Mouse (Mus musculus) midbrain, embryonic 13.5 days (tissue): ENCODE data around the gene Itgb2. TPM values are rescaled to one million over a fixed set of nuclear protein-coding genes. Genes with fewer than 3 reads are reported as not detected.

ENCODE experiments used
- ATAC-seq: fragments of 200-750 bp; cut with Nextera tagmentation; 2 replicates; pipeline ENCODE4 v1.8.0; 2017; ENCODE audit warnings: mild to moderate bottlenecking, moderate TSS enrichment, moderate library complexity
- H3K27ac ChIP-seq: fragments of 300-500 bp; sonication (generic); 2 replicates; pipeline ENCODE4 v1.5.1; 2015; ENCODE audit warnings: inconsistent platforms, mild to moderate bottlenecking, moderate library complexity
- H3K27me3 ChIP-seq: fragments of 300-500 bp; sonication (generic); 2 replicates; pipeline ENCODE4 v1.6.1; 2015; ENCODE audit warnings: mild to moderate bottlenecking, inconsistent platforms
- H3K36me3 ChIP-seq: fragments of 300-500 bp; sonication (generic); 2 replicates; pipeline ENCODE4 v1.6.1; 2015; ENCODE audit warnings: mild to moderate bottlenecking, inconsistent platforms
- H3K4me1 ChIP-seq: fragments of 300-500 bp; sonication (generic); replicated peaks from 2 replicates; pipeline ENCODE4 v1.6.1; 2015; ENCODE audit warnings: inconsistent platforms
- H3K4me2 ChIP-seq: fragments of 300-500 bp; sonication (generic); replicated peaks from 2 replicates; pipeline ENCODE4 v1.6.1; 2015; ENCODE audit warnings: moderate library complexity, mild to moderate bottlenecking, inconsistent platforms
- H3K4me3 ChIP-seq: fragments of 300-500 bp; sonication (generic); replicated peaks from 2 replicates; pipeline ENCODE4 v1.5.1; 2015; ENCODE audit warnings: mild to moderate bottlenecking, inconsistent platforms
- H3K9ac ChIP-seq: fragments of 300-500 bp; sonication (generic); replicated peaks from 2 replicates; pipeline ENCODE4 v1.6.1; 2015; ENCODE audit warnings: mild to moderate bottlenecking, inconsistent platforms
- H3K9me3 ChIP-seq: fragments of 300-500 bp; sonication (generic); 2 replicates; pipeline ENCODE4 v1.6.1; 2016; ENCODE audit warnings: mild to moderate bottlenecking, inconsistent platforms
- whole genome bisulfite sequencing: fragments of 180-500 bp; shearing (Covaris S2); methylation state at CpG from one replicate; pipeline ENCODE4 v1.1.7; 2015; 5-methylcytosine and 5-hydroxymethylcytosine counted together
- polyA plus RNA-seq: library from polyadenylated mRNA; unstranded; fragments of >200 nt; fragmentation: Nextera tagmentation; extraction: Ambion mirVana; gene quantifications from 2 replicates; pipeline ENCODE4 v1.2.1, GENCODE M21; 2015

Gene Itgb2
- polyA plus RNA-seq, 1 experiment from 2014 or later, result 0.87 TPM

DNA sequence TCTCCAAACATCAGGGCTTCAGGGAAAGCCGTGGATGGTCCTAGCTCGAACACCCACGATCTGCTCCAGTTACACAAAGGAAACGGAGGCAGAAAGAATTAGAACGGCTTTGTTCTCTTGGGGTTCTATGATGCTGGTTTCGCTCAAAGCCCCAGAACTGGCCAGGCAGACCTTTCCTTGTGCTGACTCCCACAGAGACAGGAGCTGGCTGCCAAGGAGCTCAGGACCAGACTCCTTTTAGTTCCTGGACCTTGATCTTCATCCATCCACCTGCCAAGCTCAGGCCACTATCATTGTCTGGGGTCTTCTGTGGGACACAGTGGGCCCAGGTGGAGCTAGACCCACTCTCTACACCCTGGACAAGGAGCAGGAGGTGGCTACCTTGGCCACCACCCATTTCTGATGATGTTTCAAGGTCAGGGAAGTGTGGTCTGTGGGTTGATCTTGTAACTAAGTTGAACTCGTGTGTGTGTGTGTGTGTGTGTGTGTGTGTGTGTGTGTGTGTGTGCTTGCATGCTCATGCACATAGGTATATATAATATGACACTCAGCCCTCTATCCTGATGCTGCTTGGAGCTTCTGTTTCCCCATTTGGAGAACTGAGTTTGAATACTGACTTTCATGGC lies 9.4 kb downstream of the Itgb2 start:
- no peak for ATAC-seq
- WGBS, result 87% methylated on average over 7 of the region's 7 CpGs
- Histone ChIP-seq H3K9ac (no peak overlapping the region), H3K27me3 (no peaks in the 10 kb centered on the region), H3K4me3 (no peak overlapping the region), H3K27ac (no peak overlapping the region), H3K36me3 (no peaks in the 10 kb centered on the region), H3K4me1 (no peaks in the 10 kb centered on the region), H3K4me2 (no peak overlapping the region), H3K9me3 (no peaks in the 10 kb centered on the region)

DNA sequence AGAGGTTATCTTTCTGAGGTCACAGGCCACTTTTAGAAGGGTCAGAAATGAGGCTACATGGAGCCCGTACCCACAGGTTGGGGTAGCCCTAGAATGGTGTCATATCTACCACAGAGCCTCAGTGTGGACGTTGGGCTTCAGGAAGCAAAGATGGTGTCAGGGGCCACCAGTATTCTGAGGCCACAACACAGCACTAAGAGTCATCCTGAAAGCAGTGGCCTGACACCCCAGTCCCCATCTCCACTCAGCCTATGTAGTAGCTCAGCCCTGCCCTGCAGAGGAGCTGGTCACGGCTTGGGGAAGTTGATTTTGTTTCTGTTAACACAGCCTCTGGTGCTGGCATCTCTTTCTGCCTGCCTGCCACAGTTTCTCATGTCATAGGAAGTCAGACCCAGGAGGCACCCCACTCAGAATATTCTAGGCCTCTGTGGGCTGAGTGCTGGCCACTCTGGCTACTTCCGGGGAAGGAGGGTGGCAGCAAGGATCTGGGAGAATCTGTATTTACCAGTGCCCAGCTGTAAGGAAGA lies 10.6 kb downstream of the Itgb2 start:
- H3K27me3 ChIP-seq, result no peaks in the 10 kb centered on the region
- no peaks in the 10 kb centered on the region for H3K9me3 ChIP-seq
- H3K4me3 ChIP-seq, result no peak overlapping the region
- no peak overlapping the region for H3K4me2 ChIP-seq
- no peak overlapping the region for H3K9ac ChIP-seq
- H3K36me3 ChIP-seq, result no peaks in the 10 kb centered on the region
- H3K27ac ChIP-seq, result no peak overlapping the region
- WGBS, result 86% methylated on average over 4 of the region's 4 CpGs
- no peak for ATAC-seq
- H3K4me1 ChIP-seq, result no peaks in the 10 kb centered on the region

DNA sequence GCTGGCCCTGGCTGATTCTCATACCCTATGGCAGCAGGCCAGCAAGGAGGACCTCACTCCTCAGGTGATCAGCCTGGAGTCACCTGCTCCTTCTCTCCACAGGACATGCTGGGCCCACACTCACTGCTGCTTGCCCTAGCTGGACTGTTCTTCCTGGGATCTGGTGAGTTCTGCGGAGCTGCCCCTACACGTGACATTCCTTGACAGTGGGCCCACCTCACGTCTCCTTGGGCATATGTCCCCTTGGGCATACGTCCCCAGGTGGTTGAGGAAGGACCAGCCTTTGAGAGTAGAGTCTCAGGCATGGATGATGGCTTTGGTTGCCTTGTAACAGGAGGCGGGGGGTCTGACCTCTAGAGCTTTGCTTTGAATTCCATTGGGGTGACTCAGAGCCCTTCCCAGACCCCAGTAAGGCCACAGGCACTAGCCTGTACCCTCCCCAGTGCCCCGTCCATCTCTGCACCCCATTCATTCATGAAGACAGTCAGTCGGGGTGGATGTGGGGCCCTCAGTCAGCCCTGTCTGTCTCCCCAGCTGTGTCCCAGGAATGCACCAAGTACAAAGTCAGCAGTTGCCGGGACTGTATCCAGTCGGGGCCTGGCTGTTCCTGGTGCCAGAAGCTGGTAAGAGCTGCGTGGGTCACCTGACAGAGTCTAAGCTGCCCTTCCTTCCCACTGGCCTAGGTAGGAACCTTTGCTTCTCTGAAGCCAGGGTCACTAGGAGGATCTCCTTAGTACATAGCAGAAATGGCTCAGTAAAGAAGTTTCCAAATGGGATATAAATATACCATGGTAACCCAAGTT lies 12.0 kb downstream of the Itgb2 start:
- Histone ChIP-seq H3K4me2 (no peak overlapping the region), H3K9me3 (no peaks in the 10 kb centered on the region), H3K27me3 (no peaks in the 10 kb centered on the region), H3K9ac (no peak overlapping the region), H3K4me1 (no peaks in the 10 kb centered on the region), H3K36me3 (no peaks in the 10 kb centered on the region), H3K4me3 (no peak overlapping the region), H3K27ac (no peak overlapping the region)
- no peak for ATAC-seq
- 83% methylated on average over 10 of the region's 10 CpGs for whole genome bisulfite sequencing

DNA sequence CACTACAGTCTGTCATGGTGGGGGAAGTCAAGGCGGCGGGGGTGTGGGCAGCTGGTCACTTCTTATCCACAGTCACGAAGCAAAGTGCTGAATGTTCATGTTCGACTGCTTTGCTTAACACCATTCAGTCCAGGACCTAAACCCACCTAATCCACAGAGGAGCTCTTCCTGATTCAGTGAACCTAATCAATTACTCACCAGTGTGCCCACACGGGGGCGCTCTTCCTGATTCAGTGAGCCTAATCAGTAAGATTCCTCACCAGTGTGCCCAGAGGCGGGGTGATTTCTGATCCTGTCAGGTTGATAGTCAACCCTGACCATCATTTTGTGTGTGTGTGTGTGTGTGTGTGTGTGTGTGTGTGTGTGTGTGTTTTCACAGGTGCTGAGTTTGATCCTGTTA lies 13.2 kb downstream of the Itgb2 start:
- ATAC-seq, result no peak
- no peak overlapping the region for H3K4me2 ChIP-seq
- H3K36me3 ChIP-seq, result no peaks in the 10 kb centered on the region
- H3K27ac ChIP-seq, result no peak overlapping the region
- H3K4me3 ChIP-seq, result no peak overlapping the region
- WGBS, result 43% methylated on average over 7 of the region's 7 CpGs
- no peak overlapping the region for H3K9ac ChIP-seq
- H3K4me1 ChIP-seq, result no peaks in the 10 kb centered on the region
- H3K27me3 ChIP-seq, result no peaks in the 10 kb centered on the region
- H3K9me3 ChIP-seq, result no peaks in the 10 kb centered on the region

DNA sequence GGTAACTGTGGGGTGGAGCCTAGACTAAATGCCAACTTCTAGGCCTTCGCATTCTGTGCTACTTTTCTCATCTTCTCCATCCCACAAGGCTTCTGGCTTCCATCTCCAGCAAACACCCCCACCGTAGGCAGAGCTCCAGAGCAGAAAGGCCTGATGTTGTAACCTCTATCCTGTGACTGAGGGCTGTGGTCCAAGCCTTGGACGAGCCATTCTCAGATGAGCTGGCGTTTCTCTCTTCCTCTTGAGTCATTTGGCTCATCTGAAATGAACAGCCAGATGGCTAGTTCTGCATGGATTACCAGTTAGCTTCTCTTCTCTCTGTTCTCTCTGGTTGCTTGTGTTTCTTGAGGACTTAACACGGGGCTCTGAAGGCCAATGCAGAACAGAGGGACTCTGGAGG lies 14.9 kb downstream of the Itgb2 start:
- ATAC-seq, result no peak
- Histone ChIP-seq H3K9me3 (no peaks in the 10 kb centered on the region), H3K4me2 (no peak overlapping the region), H3K4me3 (no peak overlapping the region), H3K4me1 (no peaks in the 10 kb centered on the region), H3K9ac (no peak overlapping the region), H3K27ac (no peak overlapping the region), H3K36me3 (no peaks in the 10 kb centered on the region), H3K27me3 (no peaks in the 10 kb centered on the region)
- 81% methylated on average over 5 of the region's 5 CpGs for WGBS

DNA sequence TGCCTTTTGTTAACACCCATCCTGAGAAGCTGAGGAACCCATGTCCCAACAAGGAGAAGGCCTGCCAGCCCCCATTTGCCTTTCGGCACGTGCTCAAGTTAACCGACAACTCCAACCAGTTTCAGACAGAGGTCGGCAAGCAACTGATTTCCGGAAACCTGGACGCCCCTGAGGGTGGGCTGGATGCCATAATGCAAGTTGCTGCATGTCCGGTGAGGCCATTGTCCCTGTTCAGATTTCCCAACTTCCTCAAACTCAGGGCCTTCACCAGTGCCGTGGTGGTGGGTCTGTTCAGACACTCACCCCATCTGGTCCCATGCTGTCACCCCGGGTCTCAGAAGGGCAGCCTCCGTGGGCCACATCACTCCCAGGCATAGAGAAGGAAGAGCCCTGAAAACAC lies 18.5 kb downstream of the Itgb2 start:
- Histone ChIP-seq H3K36me3 (no peaks in the 10 kb centered on the region), H3K9ac (no peak overlapping the region), H3K27me3 (no peaks in the 10 kb centered on the region), H3K9me3 (no peaks in the 10 kb centered on the region), H3K4me3 (no peak overlapping the region), H3K4me1 (no peaks in the 10 kb centered on the region), H3K4me2 (no peak overlapping the region), H3K27ac (no peak overlapping the region)
- ATAC-seq, result no peak
- WGBS, result 86% methylated on average over 10 of the region's 10 CpGs

DNA sequence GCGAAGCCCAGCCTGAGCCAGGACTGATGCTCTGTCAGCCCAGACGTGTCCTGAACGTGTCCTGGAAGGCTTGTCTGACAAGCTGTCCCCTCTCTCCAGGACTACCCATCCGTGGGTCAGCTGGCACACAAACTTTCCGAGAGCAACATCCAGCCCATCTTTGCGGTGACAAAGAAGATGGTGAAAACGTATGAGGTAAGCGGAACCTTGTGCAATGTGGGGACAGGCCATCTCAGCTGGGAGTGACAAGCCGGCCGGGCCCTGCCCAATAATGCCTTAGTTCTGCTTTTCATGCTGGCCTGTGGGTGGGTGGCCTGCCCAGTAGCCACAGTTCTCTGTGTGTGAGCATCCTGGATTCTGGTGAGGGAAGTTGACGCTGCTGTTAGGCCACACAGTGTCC lies 20.8 kb downstream of the Itgb2 start:
- no peak overlapping the region for H3K4me2 ChIP-seq
- no peaks in the 10 kb centered on the region for H3K36me3 ChIP-seq
- H3K9me3 ChIP-seq, result no peaks in the 10 kb centered on the region
- 78% methylated on average over 11 of the region's 11 CpGs for WGBS
- no peak overlapping the region for H3K4me3 ChIP-seq
- H3K9ac ChIP-seq, result no peak overlapping the region; the same call in 1 of the 2 replicates
- H3K4me1 ChIP-seq, result no peaks in the 10 kb centered on the region
- H3K27me3 ChIP-seq, result no peaks in the 10 kb centered on the region
- no peak for ATAC-seq
- H3K27ac ChIP-seq, result no peak overlapping the region

DNA sequence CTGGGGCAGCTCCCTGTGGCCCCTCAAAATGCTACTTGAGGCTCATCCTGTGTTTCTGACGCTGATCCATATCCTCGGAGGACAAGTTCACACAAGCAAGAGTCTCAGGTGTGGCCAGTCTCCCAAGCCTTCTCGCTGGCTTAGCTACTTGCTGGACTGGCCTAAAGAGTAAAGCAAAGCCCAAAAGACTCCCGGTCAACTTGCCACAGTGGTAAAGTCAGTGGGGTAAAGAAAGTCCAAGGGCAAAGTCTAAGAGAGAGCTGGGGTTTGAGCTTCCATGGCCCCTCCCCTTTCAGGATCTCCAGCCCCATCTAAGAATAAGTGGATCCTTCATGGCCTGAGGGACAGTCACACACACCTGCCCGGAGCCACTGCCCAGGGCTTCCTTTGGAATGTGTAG lies 22.1 kb downstream of the Itgb2 start:
- no peak for ATAC-seq
- Histone ChIP-seq H3K4me3 (no peak overlapping the region), H3K4me2 (no peak overlapping the region), H3K27me3 (no peaks in the 10 kb centered on the region), H3K4me1 (no peaks in the 10 kb centered on the region), H3K36me3 (no peaks in the 10 kb centered on the region), H3K27ac (no peak overlapping the region), H3K9me3 (no peaks in the 10 kb centered on the region), H3K9ac (no peak overlapping the region)
- WGBS, result 89% methylated on average over 5 of the region's 5 CpGs

DNA sequence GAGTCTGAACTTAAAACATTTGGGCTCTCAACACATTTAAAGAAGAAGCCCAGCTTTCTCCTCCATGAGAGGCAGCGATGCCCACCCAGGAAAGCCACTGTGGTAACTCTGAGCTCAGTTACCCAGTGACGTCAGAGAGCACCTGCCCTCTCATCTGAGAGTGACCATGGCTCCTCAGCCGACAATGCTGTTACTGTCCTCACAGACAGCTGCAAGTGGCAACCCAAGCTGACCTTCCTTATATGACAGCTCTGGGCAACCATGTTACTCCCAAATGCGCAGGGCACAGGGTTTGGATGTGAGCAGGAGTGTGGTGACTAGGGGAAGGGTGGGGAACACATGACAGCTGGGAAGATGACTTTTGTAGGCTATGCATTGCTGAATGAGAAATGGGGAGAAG lies 23.2 kb downstream of the Itgb2 start:
- H3K4me3 ChIP-seq, result no peak overlapping the region

DNA sequence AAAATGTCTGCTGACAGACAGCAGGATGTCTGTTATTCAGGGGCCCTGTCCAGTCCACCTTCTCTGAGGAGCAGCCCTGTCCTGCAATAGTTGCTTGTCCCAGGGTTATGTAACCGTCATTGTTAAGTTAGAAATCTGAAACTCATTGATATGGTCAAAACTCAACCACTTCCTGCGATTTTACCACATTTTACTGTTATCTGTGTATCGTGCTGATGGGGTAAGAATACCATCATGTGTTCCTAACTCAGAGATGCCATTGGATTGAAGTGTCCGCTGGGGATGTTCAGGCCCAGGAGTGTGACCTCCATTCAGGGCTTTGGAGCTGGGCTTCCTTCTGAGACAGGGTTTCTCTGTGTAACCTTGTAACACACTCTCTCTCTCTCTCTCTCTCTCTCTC lies 24.9 kb downstream of the Itgb2 start:
- Histone ChIP-seq H3K4me2 (no peak overlapping the region), H3K36me3 (no peaks in the 10 kb centered on the region), H3K9ac (no peak overlapping the region), H3K27me3 (no peaks in the 10 kb centered on the region), H3K4me3 (no peak overlapping the region), H3K9me3 (no peaks in the 10 kb centered on the region), H3K27ac (no peak overlapping the region), H3K4me1 (no peaks in the 10 kb centered on the region)
- ATAC-seq, result no peak
- 89% methylated on average over 4 of the region's 4 CpGs for WGBS

More for the DNA sequence above, 23.2 kb downstream of the Itgb2 start:
- Histone ChIP-seq H3K9ac (no peak overlapping the region), H3K27me3 (no peaks in the 10 kb centered on the region), H3K4me2 (no peak overlapping the region), H3K36me3 (no peaks in the 10 kb centered on the region), H3K9me3 (no peaks in the 10 kb centered on the region), H3K4me1 (no peaks in the 10 kb centered on the region), H3K27ac (no peak overlapping the region)
- ATAC-seq, result no peak
- 81% methylated on average over 4 of the region's 4 CpGs for WGBS

DNA sequence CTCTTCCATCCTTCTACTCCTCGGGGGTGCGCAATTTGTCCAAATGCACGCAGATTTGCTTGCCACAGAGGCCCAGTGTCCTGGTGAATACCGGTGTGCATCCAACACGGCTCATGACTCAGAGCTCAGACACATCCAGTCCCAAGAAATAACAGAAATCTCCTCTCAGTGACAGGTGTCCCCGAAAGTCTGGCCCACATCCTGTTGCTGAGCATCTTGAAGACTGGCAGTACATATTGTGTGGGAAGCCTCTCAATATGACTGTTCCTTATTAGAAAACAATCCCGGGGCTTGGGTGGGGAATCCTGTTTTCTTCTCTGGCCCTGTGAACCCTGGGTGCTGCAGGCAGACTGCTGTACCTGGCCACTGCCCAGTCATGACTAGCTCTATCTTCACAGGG lies 26.6 kb downstream of the Itgb2 start:
- ATAC-seq, result no peak
- Histone ChIP-seq H3K4me1 (no peaks in the 10 kb centered on the region), H3K27ac (no peak overlapping the region), H3K4me2 (no peak overlapping the region), H3K27me3 (no peaks in the 10 kb centered on the region), H3K9me3 (no peaks in the 10 kb centered on the region), H3K9ac (no peak overlapping the region), H3K36me3 (no peaks in the 10 kb centered on the region), H3K4me3 (no peak overlapping the region)
- 93% methylated on average over 7 of the region's 7 CpGs for WGBS

DNA sequence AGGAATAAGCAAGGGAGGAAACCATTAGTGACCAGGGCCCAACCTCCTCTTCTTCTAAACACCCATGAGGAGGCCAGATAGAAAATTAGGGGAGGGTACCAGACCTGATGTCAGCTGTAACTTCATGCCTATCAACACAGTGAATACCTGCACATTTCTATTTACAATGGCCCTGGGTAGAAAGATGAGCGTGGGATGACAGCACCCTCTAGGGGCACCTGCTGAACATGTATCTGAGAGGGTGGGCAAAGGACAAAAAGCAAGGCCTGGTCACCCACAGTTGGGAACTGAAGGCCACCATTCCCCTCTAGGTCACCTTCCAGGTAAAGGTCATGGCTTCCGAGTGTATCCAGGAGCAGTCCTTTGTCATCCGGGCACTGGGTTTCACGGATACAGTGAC lies 27.6 kb downstream of the Itgb2 start:
- Histone ChIP-seq H3K27ac (no peak overlapping the region), H3K36me3 (no peaks in the 10 kb centered on the region), H3K9ac (no peak overlapping the region), H3K9me3 (no peaks in the 10 kb centered on the region), H3K4me1 (no peaks in the 10 kb centered on the region), H3K27me3 (no peaks in the 10 kb centered on the region), H3K4me2 (no peak overlapping the region), H3K4me3 (no peak overlapping the region)
- no peak for ATAC-seq
- WGBS, result 92% methylated on average over 4 of the region's 4 CpGs
